Mouse (Mus musculus) hematopoietic stem cell, adult 5-6 weeks (primary cell): Measurements from ENCODE around the gene Tmc5. TPM values are rescaled to one million over a fixed set of nuclear protein-coding genes. Genes with fewer than 3 reads are reported as not detected.

Source experiments
- ATAC-seq, 2 experiments: fragments of 125-278 bp in 1 of 2; replicated peaks in 1 of 2; 2 replicates each; pipeline ENCODE4 v1.8.0; 2016 to 2017; ENCODE audit warnings: inconsistent platforms in 2 of 2, mild to moderate bottlenecking in 2 of 2, moderate number of reproducible peaks in 2 of 2, low read depth in 1 of 2, moderate TSS enrichment in 1 of 2; ENCODE audit not compliant: low FRiP score in 2 of 2, poor library complexity in 2 of 2, severe bottlenecking in 2 of 2, insufficient read depth in 1 of 2, low TSS enrichment in 1 of 2
- total RNA-seq: library from RNA; stranded (forward); fragments of 172-1452, 232-1000 nt; gene quantifications from 2 replicates; pipeline ENCODE4 v1.2.3, GENCODE M21; 2017

The Tmc5 gene
- not detected in 2 replicates for total RNA-seq

DNA sequence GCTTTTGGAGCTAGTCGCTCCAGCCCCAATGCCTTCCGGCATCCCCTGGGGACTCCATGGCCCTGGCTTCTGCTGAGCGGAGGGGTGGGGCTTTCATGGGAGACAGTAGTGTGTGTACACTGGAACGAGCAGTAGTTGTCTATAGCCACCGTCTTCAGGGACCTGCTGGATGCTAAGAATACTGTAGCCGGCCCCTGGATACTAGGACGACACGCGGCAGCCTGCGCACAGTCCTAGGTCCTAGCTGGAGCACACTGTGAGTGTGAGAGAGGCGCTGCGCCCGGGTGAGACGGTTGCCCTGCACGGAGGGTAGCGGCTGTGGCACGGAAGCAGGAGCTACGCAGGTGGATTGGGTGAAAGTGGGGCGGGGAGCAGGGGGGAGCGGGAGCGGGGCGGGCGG, at the start of gene Tmc5:
Tmc5 (plus strand) TSS at position 97 of the 400 bp plus-strand sequence.
- ATAC-seq: 0 out of 4 replicates have a peak, but pooled peaks of 1 of the 2 experiments have one; percentile 34

- ATAC-seq: no peak
Measured at GRCm38 (mm10) chr7:118547451-118547850, 49.6 kb upstream of the Tmc5 start.

DNA sequence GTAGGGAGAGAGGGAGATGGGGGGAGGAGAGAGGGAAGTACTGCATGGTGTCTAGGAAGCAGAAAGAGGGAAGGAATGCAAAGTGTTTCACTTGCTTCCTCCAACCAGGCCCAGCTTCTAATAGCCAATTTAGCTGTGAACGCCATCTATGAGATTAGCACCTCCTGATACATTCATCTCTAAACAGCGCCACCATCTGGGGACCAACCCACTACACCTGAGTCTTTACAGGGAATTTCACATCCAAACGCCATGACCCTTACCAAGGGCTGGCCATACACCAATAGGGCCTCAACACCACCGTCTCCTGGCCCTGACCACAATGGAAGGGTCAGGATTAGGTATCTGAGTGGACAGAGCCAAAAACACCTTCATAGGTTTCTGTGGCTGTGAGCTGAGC, 43.2 kb upstream of the Tmc5 start:
- no peak for ATAC-seq

- no peak for ATAC-seq
Measured at GRCm38 (mm10) chr7:118554290-118554689, 42.8 kb upstream of the Tmc5 start.

DNA sequence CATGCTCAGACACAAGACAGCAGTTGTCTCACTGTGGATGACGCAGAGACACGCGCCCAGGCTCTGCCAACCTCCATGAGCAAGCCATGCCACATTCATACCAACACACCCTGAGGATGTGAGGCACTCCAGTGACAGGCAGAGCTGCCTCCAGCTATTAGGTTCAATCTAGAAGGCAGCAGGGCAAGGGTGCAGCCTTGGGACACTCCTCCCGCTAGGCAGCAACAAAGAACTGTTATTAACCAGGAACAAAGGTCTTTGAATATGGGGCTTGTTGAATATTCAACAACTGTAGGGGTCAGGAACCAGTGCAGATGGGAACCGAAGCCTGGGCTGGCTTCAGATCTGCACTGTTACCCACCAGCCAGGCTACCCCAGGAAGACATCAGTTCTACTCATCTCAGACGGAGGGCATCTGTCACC, 28.0 kb upstream of the Tmc5 start:
- no peak for ATAC-seq

DNA sequence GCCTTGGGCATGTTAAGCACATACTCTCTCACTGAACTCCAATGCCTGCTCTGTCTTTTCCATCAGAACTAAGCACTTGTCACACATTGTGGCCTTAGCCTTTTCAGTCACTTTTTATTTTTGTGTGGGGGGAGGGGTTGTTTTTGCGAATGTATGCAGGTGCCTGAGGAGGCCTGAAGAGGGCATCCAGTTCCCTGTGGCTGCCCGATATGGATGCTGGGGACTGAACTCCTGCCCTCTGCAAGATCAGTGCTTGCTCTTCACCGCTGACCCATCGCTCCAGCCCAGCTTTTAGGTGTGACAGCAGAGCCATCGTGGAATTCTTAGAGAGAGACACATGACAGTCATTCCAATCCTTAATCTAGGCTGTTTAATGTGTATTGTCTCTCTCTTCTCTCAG, 25.7 kb upstream of the Tmc5 start:
- no peak for ATAC-seq

DNA sequence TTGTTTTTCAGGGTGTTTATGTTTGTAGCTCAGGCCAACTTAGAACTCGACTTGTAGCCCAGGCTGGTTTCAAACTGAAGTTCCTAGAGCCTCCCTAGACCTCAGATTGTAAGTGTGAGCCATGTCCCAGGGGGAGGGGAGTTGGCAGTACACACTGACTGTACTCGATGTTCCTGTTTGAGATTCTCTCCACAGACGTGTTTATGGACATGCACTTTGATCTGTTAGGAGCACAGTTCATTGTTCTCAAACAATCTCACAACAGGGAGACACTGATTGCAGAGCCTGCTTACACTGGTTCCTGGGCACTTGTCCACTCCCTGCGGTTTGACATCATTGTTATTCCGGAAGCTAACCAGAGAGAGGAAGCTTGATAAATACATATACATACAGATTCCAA, 25.1 kb upstream of the Tmc5 start:
- no peak for ATAC-seq

DNA sequence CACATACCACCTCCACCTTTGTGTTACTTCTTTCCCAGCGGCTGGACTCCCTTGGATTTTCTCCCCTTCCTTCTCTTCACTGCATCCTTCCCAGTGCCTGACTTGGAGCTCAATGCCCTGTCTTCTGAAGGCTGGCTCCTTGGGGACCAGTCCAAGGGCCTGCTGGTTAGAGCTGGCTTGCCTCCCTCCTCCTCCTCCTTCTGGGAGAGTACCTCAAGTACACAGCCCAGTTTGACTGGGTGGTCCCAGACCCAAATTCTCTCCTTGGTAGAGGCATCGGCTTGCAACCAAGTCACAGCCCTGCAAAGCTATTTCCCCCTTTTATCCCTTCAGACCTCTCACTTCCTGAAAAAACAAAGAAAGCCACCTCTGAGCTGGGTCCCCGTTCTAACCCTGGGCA, 18.8 kb upstream of the Tmc5 start:
- ATAC-seq: no peak

DNA sequence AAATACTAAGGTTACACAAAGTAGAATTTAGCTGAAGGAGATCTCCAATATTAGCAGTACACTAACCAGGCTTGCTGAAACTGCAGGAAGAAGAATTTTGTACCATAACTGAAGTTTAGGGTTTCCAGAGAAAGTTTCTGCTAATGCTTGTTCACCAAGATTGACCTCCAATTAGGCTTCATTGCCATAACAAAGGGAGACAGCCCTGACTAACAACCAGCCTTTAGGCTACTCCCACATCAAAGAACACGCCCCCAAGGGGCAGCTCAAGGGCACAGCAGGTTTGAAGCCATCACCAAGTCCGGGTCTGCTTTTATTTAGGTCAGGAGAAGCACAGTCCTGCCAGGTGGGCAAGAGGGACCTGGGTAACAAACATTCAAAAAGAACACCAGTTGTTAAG, 17.2 kb upstream of the Tmc5 start:
- no peak for ATAC-seq

DNA sequence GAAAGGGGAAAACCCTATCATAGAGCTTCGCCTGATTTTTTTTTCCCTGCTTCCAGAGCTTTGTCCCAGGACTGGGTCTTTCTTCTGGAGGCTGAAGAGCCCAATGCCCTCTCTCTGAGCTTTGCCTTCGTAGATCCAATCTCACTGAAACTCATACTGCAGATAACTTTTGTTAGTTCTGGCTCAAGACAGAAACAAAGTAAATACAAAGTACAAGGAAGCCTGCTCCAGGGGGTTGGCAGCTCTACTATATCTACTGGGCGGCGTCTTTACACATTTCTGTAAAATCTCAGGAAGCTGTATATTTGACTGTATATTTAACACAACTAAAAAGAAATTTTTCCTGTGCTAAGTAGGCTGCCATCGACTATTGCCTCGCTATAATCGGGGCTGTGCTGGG, 13.3 kb upstream of the Tmc5 start:
- ATAC-seq: no peak

DNA sequence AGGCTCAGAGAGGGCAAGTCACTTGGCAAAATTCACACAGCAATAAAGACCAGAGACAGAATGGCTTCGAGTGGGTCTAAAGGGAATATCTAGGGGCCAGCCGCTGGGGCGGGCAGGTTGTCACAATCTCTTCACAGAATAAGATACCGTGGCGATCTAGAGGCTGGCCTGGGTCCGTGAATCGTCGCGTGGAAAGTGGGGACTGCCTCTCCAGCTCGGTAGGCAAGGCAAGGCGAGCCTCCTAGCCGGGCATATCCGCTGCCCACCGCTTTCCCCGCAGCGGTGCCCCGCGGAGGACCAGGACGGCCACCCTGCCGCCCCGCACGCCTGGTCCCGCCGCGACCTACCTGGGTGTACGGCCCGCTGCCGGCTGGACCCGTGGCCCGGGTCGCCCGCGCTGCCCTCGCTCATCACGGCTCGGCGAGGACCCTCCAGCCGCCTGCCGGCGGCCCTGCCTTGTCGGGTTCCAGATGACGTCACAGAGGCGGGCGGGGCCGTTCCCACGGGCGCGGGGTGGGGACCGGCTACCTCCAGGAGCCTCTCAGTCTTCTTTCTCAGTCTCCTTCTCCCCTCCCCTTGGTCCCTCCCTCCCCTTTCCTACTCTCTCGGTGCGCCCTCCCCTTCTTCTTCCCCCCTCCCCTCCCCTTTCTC, 12.7 kb upstream of the Tmc5 start, which contains the start of gene Tmc7:
Tmc7 (minus strand) TSS at position 480 of the 651 bp plus-strand sequence.
- ATAC-seq: peak in 1 of 2 experiments; percentile 37; a peak in 2 of 4 replicates

DNA sequence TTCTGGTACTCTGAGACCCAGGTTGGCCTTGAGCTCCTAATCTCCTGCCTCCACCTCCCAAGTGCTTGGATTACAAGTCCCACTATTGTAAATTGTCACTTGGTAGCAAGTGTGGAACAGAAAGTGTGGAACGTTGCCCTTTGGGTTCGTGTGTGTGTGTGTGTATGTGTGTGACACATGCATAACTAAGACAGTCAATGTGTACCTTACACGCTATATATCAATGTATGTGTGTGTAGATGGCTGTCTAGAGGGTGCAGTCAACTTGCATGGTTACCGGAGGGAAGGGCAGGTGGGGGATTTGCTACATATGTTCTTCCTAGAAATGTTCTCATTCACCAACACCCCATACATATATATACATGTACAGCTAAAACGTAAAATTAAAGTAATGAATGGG, 12.2 kb upstream of the Tmc5 start:
- no peak for ATAC-seq

GRCm38 (mm10) chr7:118585856-118586255, 11.2 kb upstream of the Tmc5 start:
- no peak for ATAC-seq

DNA sequence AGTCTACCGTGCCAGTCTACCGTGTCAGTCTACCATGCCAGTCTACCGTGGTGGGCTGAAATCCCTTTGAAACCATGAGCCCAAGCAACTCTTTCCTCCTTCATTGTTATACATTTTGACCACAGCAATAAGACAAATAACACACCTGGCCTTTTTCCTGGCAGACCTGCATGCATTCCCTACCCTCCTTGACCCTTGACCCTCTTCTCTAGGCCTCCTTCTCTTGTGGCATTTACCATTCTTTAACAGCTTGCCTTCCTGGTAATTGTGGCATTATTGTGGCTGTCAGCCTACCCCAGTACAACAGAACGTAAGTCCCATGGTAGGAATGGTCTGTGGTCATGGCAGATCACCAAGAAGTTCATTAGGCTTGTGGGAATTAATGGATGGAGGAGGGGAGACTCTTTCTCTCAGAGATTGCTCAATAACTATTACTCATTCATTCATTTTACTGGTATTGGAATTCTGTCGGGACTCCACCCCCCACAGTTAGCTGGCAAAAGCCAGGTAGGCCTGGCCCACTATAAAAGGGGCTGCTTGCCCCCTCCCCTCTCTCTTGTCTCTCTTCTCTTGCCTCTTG, 6.3 kb upstream of the Tmc5 start:
- ATAC-seq: no peak

GRCm38 (mm10) chr7:118592146-118592545, 5.0 kb upstream of the Tmc5 start:
- ATAC-seq: no peak

GRCm38 (mm10) chr7:118593567-118594407, 3.3 kb upstream of the Tmc5 start:
- no peak for ATAC-seq

DNA sequence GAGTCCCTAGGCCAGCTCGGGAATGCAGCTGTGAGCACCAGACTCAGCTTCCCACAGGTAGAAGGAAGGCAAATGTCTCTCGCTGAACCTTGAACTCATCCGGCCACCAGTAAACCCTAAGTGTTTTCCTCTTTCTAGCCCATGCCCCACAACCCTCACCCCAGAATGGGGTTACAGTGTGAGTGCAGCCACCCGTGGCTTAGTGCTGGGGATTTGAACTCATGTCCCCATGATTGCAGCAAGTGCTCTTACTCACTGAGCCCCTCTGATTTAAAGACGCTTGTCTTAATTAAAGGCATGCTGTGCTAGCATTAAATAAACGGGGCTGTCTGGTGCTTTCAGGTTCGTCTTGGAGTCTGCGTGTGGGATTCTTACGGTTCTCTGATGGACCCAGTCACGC, 2.5 kb upstream of the Tmc5 start:
- no peak for ATAC-seq

GRCm38 (mm10) chr7:118595228-118595627, 1.9 kb upstream of the Tmc5 start:
- peak; percentile 74 to 82 for ATAC-seq
